Mouse (Mus musculus) frontal cortex, postnatal 36 days (tissue): ENCODE measurements around the gene Cox6b2.
A peak's percentile ranks its signal among the peaks of the same experiment; 100 is the strongest.

Source experiments
- DNase-seq, 2 experiments: peaks; one replicate each; pipeline ENCODE4 v3.0.0; 2022; ENCODE audit warnings: low spot score in 2 of 2

Cox6b2 gene

GRCm38 (mm10) chr7:4719276-4719675 lies 33.6 kb downstream of the Cox6b2 start:
- DNase-seq, result no peak

- DNase-seq, result no peak
These were observed 35.9 kb downstream of the Cox6b2 start for GRCm38 (mm10) chr7:4716955-4717354.

- no peak for DNase-seq
These were observed 40.3 kb downstream of the Cox6b2 start for GRCm38 (mm10) chr7:4712594-4712993.

- DNase-seq, result peak in 1 of 2 experiments; percentile 31
These were observed 47.8 kb downstream of the Cox6b2 start for GRCm38 (mm10) chr7:4705098-4705497.

GRCm38 (mm10) chr7:4703195-4703594 lies 49.7 kb downstream of the Cox6b2 start:
- no peak for DNase-seq

GRCm38 (mm10) chr7:4702334-4702733 lies 50.6 kb downstream of the Cox6b2 start:
- DNase-seq, result no peak
